8 mouse cellular contexts compared by ENCODE assay signal in genomic region chr16:93831627-93832395, GRCm38 (mm10). TPM values are rescaled to one million over a fixed set of nuclear protein-coding genes. Genes with fewer than 3 reads are reported as not detected.
DNase-seq lines count a peak whose midpoint lies in the region; ATAC-seq and TF ChIP-seq lines count a peak whose summit lies in the region.

Gene Morc3, plus strand, starts transcription at chr16:93832121.

- WGBS in forebrain, embryonic 13.5 days: 14% methylated on average over 46 of the region's 55 CpGs
- 11% methylated on average over 55 of the region's 55 CpGs for WGBS in large intestine, adult 2 months
- 11% methylated on average over 55 of the region's 55 CpGs for WGBS in liver, postnatal 0 days (ENCODE audit: insufficient replicate concordance)
- 12% methylated on average over 54 of the region's 55 CpGs for WGBS in neural tube, embryonic 14.5 days

- peaks cover 3% of the 10 kb centered on the region; the same call in 1 of the 2 replicates for H3K36me3 ChIP-seq in ES-Bruce4 (ENCODE audit: control insufficient read depth, insufficient read depth, low read length, poor library complexity, severe bottlenecking)
- peaks cover 1% of the 10 kb centered on the region; the same call in 1 of the 2 replicates for H3K36me3 ChIP-seq in forebrain, embryonic 13.5 days (ENCODE audit: poor library complexity, severe bottlenecking)
- no peaks in the 10 kb centered on the region for H3K36me3 ChIP-seq in liver, postnatal 0 days (replicated peaks; ENCODE audit: insufficient read depth, low read length)
- H3K36me3 ChIP-seq in neural tube, embryonic 14.5 days (ENCODE audit: control insufficient read depth, insufficient read depth, low read length): no peaks in the 10 kb centered on the region

- TF ChIP-seq EP300 in ES-Bruce4 (IDR thresholded peaks at IDR 0.05; ENCODE audit: insufficient read depth, low read depth, low read length): peak; percentile 58; the same call in 1 of the 2 replicates
- peak; percentile 20; the same call in 1 of the 2 replicates for TF ChIP-seq EP300 in liver, postnatal 0 days (IDR thresholded peaks at IDR 0.05; ENCODE audit: low read depth)

- H3K9ac ChIP-seq in ES-Bruce4 (ENCODE audit: low read depth, poor library complexity, severe bottlenecking): peak within 1 kb of the TSS; percentile 91
- H3K9ac ChIP-seq in forebrain, embryonic 13.5 days: peak within 1 kb of the TSS; percentile 98
- peak within 1 kb of the TSS; percentile 94 for H3K9ac ChIP-seq in liver, postnatal 0 days (replicated peaks)
- peak within 1 kb of the TSS; percentile 93 for H3K9ac ChIP-seq in neural tube, embryonic 14.5 days (replicated peaks; ENCODE audit: low read depth, low read length)

- H3K4me3 ChIP-seq in ES-Bruce4 (ENCODE audit: low read depth, low read length): peak within 1 kb of the TSS; percentile 93
- H3K4me3 ChIP-seq in forebrain, embryonic 13.5 days: peak within 1 kb of the TSS; percentile 96
- H3K4me3 ChIP-seq in liver, postnatal 0 days (ENCODE audit: low read depth, low read length): peak within 1 kb of the TSS; percentile 78
- peak within 1 kb of the TSS; percentile 96 for H3K4me3 ChIP-seq in neural tube, embryonic 14.5 days (ENCODE audit: low read depth, low read length)

- peaks cover 9% of the 10 kb centered on the region for H3K4me1 ChIP-seq in ES-Bruce4 (ENCODE audit: control insufficient read depth, insufficient read depth, low read length)
- peaks cover 18% of the 10 kb centered on the region for H3K4me1 ChIP-seq in forebrain, embryonic 13.5 days
- peaks cover 25% of the 10 kb centered on the region for H3K4me1 ChIP-seq in liver, postnatal 0 days (ENCODE audit: insufficient read depth)
- H3K4me1 ChIP-seq in neural tube, embryonic 14.5 days (ENCODE audit: control insufficient read depth, insufficient read depth, low read length): 0 out of 2 replicates have a peak, but pooled peaks cover 6% of the 10 kb centered on the region

- H3K27me3 ChIP-seq in ES-Bruce4 (ENCODE audit: control insufficient read depth, insufficient read depth, low read length, poor library complexity, severe bottlenecking): no peaks in the 10 kb centered on the region
- no peaks in the 10 kb centered on the region for H3K27me3 ChIP-seq in forebrain, embryonic 13.5 days
- no peaks in the 10 kb centered on the region for H3K27me3 ChIP-seq in liver, postnatal 0 days (ENCODE audit: insufficient read depth, low read length)
- no peaks in the 10 kb centered on the region for H3K27me3 ChIP-seq in neural tube, embryonic 14.5 days (ENCODE audit: control insufficient read depth, insufficient read depth, low read length)

- intact Hi-C loops in heart, postnatal 10 days (cut with DNase I): loop anchor here (2.0 kb wide), 1 partner anchor 51 kb away; the partner anchor contains the start of gene Chaf1b

- ATAC-seq in cerebellum, adult (ENCODE audit: insufficient number of reproducible peaks, low FRiP score, low TSS enrichment): peak; percentile 96
- peak; percentile 98 for ATAC-seq in forebrain, embryonic 13.5 days
- peak; percentile 97 for ATAC-seq in liver, postnatal 0 days
- ATAC-seq in neural tube, embryonic 14.5 days (ENCODE audit: low read depth): peak; percentile 97

- TF ChIP-seq POLR2A in ES-Bruce4 (IDR thresholded peaks at IDR 0.05; ENCODE audit: insufficient read depth, low read length): peak; percentile 80

- DNase-seq in heart, postnatal 10 days: peak; percentile 100
- peak; percentile 99 for DNase-seq in large intestine, adult 2 months (ENCODE audit: low read depth, low spot score)
- DNase-seq in liver, postnatal 0 days: peak; percentile 100
- peak; percentile 100 for DNase-seq in testis, postnatal 10 days (ENCODE audit: low spot score)

- H3K9me3 ChIP-seq in ES-Bruce4 (replicated peaks; ENCODE audit: control insufficient read depth, insufficient read depth, low read length, poor library complexity, severe bottlenecking): no peaks in the 10 kb centered on the region
- no peaks in the 10 kb centered on the region for H3K9me3 ChIP-seq in forebrain, embryonic 13.5 days (replicated peaks)
- H3K9me3 ChIP-seq in liver, postnatal 0 days (ENCODE audit: low read length): 0 out of 2 replicates have a peak, but pooled peaks cover 4% of the 10 kb centered on the region
- no peaks in the 10 kb centered on the region for H3K9me3 ChIP-seq in neural tube, embryonic 14.5 days (ENCODE audit: control insufficient read depth, low read length)

- peak within 1 kb of the TSS; percentile 79 for H3K27ac ChIP-seq in ES-Bruce4 (ENCODE audit: insufficient read depth, low read length)
- H3K27ac ChIP-seq in forebrain, embryonic 13.5 days: peak within 1 kb of the TSS; percentile 94
- peak within 1 kb of the TSS; percentile 96 for H3K27ac ChIP-seq in liver, postnatal 0 days (ENCODE audit: low read depth)
- H3K27ac ChIP-seq in neural tube, embryonic 14.5 days (ENCODE audit: low read depth, low read length): peak within 1 kb of the TSS; percentile 91

- H3K4me2 ChIP-seq in forebrain, embryonic 13.5 days: peak within 1 kb of the TSS; percentile 87
- H3K4me2 ChIP-seq in liver, postnatal 0 days (ENCODE audit: low read depth, low read length): peak within 1 kb of the TSS; percentile 86
- H3K4me2 ChIP-seq in neural tube, embryonic 14.5 days (ENCODE audit: low read depth, low read length): peak within 1 kb of the TSS; percentile 60

- no peak for TF ChIP-seq CTCF in ES-Bruce4 (IDR thresholded peaks at IDR 0.05; ENCODE audit: low read depth, low read length)
- TF ChIP-seq CTCF in liver, postnatal 0 days (IDR thresholded peaks at IDR 0.05; ENCODE audit: low read depth): no peak

RNA-seq across cellular contexts. Expression of gene Morc3, which starts in this region (rescaled TPM):
- polyA plus RNA-seq in ES-Bruce4 (2011; ENCODE audit: insufficient read depth, insufficient read length, low read depth, missing spikeins): 152 TPM in 2 replicates
- polyA plus RNA-seq in forebrain, embryonic 13.5 days (2015; fragmentation: Nextera tagmentation; extraction: Ambion mirVana): 34.5 and 41.9 TPM in 2 replicates
- 10 to 100 TPM; 21.0 to 29.1 TPM for total RNA-seq in heart, postnatal 10 days (2021)
- 6.1 and 8.8 TPM in 2 replicates for polyA plus RNA-seq in large intestine, adult 2 months (2012; rRNA removed)
- polyA plus RNA-seq in liver, postnatal 0 days (2015; fragmentation: Nextera tagmentation; extraction: Ambion mirVana): 11.7 and 12.3 TPM in 2 replicates
- polyA plus RNA-seq in neural tube, embryonic 14.5 days (2014; fragmentation: Nextera tagmentation; extraction: Ambion mirVana): 37.0 and 39.9 TPM in 2 replicates

Comparison
In these comparisons a context has a peak if more than half of its experiments do, and no peak if none do; other contexts are left out.
1. Peak in every context shown above with its lines: DNase-seq, ATAC-seq, H3K4me3 ChIP-seq and H3K27ac ChIP-seq.